Mouse (Mus musculus) cerebellum, postnatal 4 days (tissue): ENCODE measurements at regions not wholly inside any gene's neighbourhood (a gene's known extent, or its start where the extent isn't known, plus 50 kb on each side); places are given as distances from the start of the nearest gene placed in this dataset.

Experiments used
- DNase-seq, 2 experiments: peaks; one replicate each; pipeline ENCODE4 v3.0.0; 2022; ENCODE audit warnings: low spot score in 2 of 2, mixed read lengths in 1 of 2

DNA sequence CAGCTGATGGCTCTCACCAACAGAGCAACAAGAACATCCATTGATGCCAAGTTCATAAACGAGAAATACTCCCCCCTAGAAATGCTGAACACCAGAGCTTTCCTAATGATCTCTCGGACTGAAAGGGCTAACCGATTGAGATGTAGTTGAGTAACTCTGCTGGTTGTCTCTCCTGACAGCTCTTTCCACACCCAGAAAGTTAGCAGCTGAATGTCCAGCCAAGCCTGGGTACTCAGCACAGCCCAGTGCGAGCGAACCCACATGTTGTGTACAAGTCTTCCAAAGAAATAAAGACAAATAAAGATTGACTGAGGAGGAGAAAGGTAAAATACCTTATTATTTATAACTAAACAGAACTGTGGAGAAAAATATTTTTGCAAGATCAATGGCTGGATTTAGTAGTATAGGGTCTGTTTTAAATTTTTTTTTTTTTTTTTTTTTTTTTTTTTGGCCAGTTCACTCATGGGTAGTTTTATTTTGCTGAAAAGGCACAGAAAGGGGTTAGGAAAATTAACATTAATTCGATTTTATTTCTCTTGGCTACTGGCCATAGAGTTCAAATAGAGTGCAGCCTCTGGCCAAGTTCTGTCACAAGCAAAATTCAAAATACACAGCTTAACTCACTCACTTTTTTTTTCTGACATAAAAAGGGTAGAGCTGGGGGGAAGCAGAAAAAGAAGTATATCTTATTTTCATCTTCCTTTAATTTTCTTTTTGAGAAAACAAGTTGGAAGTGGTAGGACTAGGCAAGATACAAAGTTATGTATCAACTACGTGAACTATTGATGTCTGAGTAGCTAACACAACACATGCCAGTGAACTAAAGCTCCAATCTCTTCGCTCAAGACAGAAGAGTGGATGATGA lies 261.2 kb upstream of the Npvf start:
- DNase-seq: no peak

DNA sequence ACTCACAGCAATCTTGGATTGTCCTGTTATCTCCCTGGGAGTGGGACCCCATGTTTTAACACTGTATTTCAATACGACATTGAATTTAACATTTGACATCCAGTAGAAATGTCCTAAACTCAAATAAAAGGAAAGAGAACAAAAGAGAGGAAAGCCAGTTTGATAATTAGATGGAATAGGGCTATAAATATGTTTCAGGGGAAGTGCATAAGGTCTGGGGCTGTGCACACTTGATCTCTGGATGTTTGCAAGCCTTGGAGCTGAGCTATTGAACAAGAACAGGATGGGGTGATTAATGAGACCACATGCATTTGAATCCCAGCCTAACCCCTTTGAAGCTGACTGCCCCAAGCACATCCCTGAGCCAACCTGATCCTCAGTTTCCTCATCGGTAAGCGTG lies 264.0 kb upstream of the Npvf start:
- DNase-seq: no peak

DNA sequence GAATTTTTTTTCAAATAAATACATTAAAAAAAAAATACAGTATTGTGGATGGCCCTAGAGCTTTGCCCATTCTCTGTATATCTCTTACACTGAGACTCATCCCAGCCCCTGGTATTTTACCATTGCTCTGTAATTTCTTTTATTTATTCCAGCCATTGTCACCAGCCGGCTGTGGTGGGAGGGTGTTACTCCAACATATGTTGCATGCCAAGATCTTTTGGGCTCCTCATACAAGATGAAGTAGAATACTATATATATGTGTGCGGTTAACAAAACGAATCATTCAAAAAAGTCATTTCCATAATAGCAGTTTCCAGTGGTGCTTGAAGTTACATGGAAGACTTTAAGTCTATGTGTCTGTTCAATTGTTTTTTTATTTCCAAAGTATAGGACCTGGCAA lies 268.0 kb upstream of the Npvf start:
- DNase-seq: no peak

GRCm38 (mm10) chr6:50924571-50924970 lies 270.3 kb upstream of the Npvf start:
- DNase-seq: no peak

DNA sequence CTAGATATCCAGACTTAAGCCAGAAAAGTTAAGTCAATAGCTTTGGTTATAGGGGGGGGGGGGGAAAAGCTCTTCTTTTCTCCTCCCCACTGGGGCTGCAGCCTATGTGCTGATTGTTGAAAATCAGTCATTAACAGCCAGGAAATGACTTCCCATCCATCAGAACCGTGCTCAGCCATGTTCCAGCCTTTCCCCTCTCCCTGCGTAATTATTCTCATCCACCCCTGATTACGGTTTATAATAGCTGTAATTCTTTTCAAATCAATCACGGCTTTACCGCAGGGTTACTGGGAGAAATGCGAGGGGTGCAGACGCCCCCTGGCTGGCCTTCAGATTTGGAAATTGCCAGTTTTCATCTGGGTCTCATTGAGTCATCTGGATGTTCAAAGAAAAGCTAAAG lies 270.8 kb upstream of the Npvf start:
- DNase-seq: no peak

- DNase-seq: no peak
Observed at GRCm38 (mm10) chr6:50926313-50926712, 272.1 kb upstream of the Npvf start.

GRCm38 (mm10) chr6:50929503-50929902 lies 275.3 kb upstream of the Npvf start:
- no peak for DNase-seq

DNA sequence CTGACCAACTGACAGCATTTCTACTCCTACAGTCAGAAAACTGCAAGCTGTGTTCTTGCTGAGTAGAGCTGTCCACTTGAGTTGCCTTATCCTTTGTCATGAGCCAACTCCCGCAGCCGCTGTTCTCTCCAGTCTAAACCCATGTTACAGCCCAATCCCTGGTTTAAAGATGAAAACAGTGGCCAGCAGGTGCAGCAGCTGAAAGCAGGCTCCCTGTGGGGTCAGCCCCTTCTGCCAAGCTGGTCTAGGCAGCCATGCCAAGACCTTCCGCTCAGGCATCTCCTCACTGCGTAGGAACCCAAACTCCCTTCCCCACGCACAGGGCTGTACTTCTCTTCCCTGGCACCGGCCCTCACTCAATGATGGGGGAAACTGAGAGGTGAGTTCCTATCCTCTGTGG lies 279.3 kb upstream of the Npvf start:
- DNase-seq: peak in 1 of 2 experiments; percentile 70

- no peak for DNase-seq
Observed at GRCm38 (mm10) chr6:50934245-50934644, 280.0 kb upstream of the Npvf start.

- DNase-seq: no peak
Observed at GRCm38 (mm10) chr6:50936306-50936705, 282.1 kb upstream of the Npvf start.

DNA sequence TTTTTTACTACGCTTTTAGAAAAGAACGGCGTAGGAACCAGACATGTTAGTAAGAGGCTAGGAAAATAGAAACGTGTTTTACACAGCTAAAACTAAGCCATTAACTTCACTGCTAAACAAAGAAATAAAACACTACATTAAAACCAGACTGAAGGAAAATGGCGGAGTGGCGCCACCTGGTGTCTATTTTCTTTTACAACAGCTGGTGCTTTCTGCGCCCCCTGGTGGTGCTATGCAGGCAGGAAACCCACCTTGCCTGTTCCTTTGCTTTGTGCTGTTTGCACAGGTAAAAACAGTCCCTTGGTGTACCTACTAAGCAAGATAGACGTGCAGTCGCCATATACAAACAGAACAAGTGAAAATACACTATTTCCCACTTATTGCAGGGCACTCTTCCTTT lies 282.9 kb upstream of the Npvf start:
- peak; percentile 83 to 86 for DNase-seq

DNA sequence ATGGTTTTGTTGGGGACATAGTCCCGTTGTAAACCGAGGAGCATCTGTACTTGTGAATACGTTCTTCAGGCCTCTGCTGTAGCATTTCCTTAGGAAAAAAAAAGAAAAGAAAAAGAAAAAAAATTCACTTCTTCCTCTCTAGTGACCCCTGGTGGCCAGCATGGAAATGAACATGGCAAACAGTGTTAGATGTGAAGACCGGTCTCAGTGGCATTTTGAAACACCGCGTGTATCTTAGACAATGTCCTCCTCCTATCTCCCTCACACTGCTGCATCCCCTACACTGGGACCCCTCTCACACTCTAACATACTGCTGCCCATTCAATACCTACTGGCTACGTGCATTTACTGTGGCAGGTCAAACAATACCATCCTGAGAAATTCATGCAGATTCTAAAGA lies 284.6 kb upstream of the Npvf start:
- DNase-seq: peak in 1 of 2 experiments; percentile 53

- no peak for DNase-seq
Observed at GRCm38 (mm10) chr6:50939440-50939839, 285.2 kb upstream of the Npvf start.

DNA sequence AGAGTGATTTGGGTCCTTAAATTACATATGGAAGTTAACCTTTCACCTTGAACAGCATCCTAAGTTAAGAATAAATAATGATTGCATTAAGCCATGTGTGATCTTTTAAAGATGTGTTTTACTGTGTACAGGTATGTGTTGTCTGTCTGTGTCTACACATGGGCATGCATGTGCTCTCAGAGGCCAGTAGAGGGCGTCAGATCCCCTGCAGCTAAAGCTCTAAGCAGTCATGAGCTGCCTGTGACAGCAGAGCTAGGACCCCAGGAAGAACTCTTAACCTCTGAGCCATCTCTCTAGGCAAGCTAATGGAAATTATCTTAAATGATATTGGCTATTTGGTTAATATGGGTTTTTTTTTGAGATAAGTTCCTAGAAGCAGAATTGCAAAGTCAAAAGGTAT lies 285.9 kb upstream of the Npvf start:
- no peak for DNase-seq

- no peak for DNase-seq
Observed at GRCm38 (mm10) chr6:50940641-50941398, 286.6 kb upstream of the Npvf start.

DNA sequence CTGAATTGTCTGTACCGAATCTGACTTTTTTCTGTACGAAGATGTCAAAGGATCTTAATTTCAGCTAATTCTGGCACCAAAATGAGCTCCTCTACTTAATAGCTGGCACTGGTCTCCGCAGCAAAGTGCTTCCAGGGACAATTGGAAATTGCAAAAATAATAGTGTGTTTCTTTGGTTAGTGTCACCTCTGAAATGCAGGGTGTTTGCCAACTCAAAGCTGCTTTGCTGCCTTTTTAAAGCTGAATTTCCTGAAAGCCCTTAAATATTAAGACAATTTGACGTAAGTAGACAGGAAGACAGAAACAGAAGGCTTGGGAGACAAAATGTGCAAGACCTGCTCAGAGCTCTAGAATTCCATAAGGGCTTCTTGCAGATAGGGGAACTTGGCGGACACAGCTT lies 288.5 kb upstream of the Npvf start:
- no peak for DNase-seq

- DNase-seq: no peak
Observed at GRCm38 (mm10) chr6:50948061-50948460, 293.8 kb upstream of the Npvf start.

GRCm38 (mm10) chr6:50949361-50949760 lies 295.1 kb upstream of the Npvf start:
- DNase-seq: peak in 1 of 2 experiments; percentile 42

GRCm38 (mm10) chr6:50949883-50950583 lies 295.8 kb upstream of the Npvf start:
- DNase-seq: peak in 1 of 2 experiments; percentile 47

- DNase-seq: no peak
Observed at GRCm38 (mm10) chr6:50957328-50957900, 303.2 kb upstream of the Npvf start.

DNA sequence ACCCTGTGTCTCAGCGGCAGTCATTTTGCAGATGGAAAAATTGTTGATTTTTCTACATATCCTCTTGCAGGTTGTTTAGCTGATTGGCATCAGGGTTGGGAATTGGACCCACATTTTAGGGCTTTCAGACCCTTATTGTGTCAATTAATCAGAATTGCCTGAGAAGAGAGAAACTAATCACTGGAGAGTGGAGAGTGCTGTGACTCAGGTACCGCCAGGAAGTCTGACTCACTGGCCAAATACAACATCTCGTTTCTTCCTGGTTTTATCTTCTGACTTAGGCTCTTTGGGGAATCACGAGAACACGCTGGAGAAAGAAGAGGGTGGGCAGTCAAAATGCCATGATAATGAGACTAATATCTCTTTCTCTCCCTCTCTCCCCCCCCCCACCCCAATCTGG lies 306.1 kb upstream of the Npvf start:
- no peak for DNase-seq

DNA sequence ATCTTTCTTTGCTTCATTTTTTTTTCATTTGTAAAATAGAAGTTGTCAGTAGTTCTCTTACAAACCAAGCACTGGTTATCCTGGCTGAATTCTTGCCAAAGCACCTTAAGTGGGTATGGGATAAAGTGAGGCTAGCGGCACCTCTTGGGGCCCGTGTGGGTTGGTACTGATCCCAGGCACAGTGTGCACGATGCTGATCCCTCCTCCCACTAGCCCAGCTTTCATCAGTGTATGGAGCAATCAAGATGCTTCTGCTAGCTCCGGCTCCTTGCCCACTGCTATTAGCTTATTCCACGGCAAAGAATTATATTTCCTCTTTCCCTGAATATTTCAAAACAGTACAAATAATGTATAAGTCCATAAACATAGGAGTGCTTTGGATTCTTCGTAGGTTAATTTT lies 307.4 kb upstream of the Npvf start:
- no peak for DNase-seq
